Mouse (Mus musculus) cerebellum, adult 2 months (tissue): ENCODE results near the gene BC048562. TPM values are rescaled to one million over a fixed set of nuclear protein-coding genes. Genes with fewer than 3 reads are reported as not detected.

Experiments
- DNase-seq, 2 experiments: peaks; one replicate each; pipeline ENCODE4 v3.0.0; 2021
- H3K27ac ChIP-seq: fragments of 200-500 bp; 2 replicates; pipeline ENCODE4 v1.5.1; 2012; ENCODE audit warnings: low read length, control low read depth, inconsistent platforms; ENCODE audit not compliant: insufficient read depth
- H3K27me3 ChIP-seq: fragments of 200-500 bp; 2 replicates; pipeline ENCODE4 v1.6.1; 2012; ENCODE audit warnings: inconsistent platforms, mild to moderate bottlenecking, low read length, moderate library complexity; ENCODE audit not compliant: control insufficient read depth, insufficient read depth
- H3K4me1 ChIP-seq: fragments of 200-500 bp; 2 replicates; pipeline ENCODE4 v1.6.1; 2011; ENCODE audit warnings: low read length; ENCODE audit not compliant: control insufficient read depth, insufficient read depth
- H3K4me3 ChIP-seq: fragments of 200-500 bp; replicated peaks from 2 replicates; pipeline ENCODE3; 2011; ENCODE audit warnings: mild to moderate bottlenecking, low read depth, low read length, control low read depth; ENCODE audit not compliant: insufficient read depth
- CTCF ChIP-seq: fragments of 200-500 bp; IDR thresholded peaks from 2 replicates; pipeline ENCODE4 v1.5.1; 2011; ENCODE audit warnings: low read depth, mild to moderate bottlenecking, control low read depth, low read length, moderate library complexity, borderline replicate concordance; ENCODE audit not compliant: insufficient read depth
- POLR2A ChIP-seq: fragments of 200-500 bp; IDR thresholded peaks from 2 replicates; pipeline ENCODE4 v1.6.1; 2011; ENCODE audit warnings: low read length, control low read depth, borderline replicate concordance; ENCODE audit not compliant: insufficient read depth
- WGBS: fragments of 180-500 bp; shearing (Covaris S2); methylation state at CpG from one replicate; pipeline ENCODE4 v1.1.7; 2018; 5-methylcytosine and 5-hydroxymethylcytosine counted together
- polyA plus RNA-seq: library from polyadenylated mRNA; depleted of rRNA; stranded (reverse); fragments of >200 nt; gene quantifications from 2 replicates; pipeline ENCODE4 v1.2.3, GENCODE M21; 2012

BC048562 gene
- polyA plus RNA-seq, 1 experiment, result not detected

DNA sequence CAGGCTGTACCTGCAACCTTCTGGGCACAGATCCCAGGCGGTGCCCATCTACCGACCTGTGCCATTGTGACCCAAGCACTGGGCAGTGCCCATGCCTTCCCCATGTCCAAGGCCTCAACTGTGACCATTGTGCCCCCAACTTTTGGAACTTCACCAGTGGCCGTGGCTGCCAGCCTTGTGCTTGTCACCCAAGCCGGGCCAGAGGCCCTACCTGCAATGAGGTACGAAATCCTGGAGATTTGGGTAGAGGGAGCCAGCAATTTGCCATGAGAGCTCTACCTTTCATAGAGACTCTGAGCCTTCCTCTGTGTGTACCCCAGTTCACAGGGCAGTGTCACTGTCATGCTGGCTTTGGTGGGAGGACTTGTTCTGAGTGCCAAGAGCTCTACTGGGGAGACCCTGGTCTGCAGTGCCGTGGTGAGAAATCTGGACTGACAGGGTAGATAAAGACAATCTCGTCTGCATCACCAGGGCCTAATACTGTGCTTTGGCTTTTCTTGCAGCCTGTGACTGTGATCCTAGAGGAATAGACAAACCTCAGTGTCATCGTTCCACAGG is 50.8 kb downstream of the BC048562 start:
- H3K27ac ChIP-seq, result no peak overlapping the region
- H3K4me3 ChIP-seq, result no peak overlapping the region
- WGBS, result 90% methylated on average over 8 of the region's 8 CpGs
- peaks cover 10% of the 10 kb centered on the region for H3K4me1 ChIP-seq
- H3K27me3 ChIP-seq, result no peaks in the 10 kb centered on the region
- TF ChIP-seq CTCF, result no peak
- TF ChIP-seq POLR2A, result no peak
- no peak for DNase-seq

DNA sequence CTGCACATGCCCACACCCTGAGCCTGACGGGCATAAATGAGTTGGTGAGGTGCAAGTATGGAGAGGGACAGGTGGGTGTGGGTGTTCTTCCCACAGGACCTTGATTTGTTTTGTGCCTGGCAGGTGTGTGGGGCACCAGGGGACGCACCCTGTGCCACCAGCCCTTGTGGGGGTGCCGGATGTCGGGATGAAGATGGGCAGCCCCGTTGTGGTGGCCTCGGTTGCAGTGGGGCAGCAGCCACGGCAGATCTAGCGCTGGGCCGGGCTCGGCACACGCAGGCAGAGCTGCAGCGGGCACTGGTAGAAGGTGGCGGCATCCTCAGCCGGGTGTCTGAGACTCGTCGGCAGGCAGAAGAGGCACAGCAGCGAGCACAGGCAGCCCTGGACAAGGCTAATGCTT is 52.1 kb downstream of the BC048562 start:
- Histone ChIP-seq H3K4me1 (peaks cover 16% of the 10 kb centered on the region), H3K27ac (no peak overlapping the region), H3K4me3 (no peak overlapping the region), H3K27me3 (no peaks in the 10 kb centered on the region)
- no peak for DNase-seq
- TF ChIP-seq POLR2A (no peak), CTCF (no peak)
- 90% methylated on average over 17 of the region's 17 CpGs for WGBS

DNA sequence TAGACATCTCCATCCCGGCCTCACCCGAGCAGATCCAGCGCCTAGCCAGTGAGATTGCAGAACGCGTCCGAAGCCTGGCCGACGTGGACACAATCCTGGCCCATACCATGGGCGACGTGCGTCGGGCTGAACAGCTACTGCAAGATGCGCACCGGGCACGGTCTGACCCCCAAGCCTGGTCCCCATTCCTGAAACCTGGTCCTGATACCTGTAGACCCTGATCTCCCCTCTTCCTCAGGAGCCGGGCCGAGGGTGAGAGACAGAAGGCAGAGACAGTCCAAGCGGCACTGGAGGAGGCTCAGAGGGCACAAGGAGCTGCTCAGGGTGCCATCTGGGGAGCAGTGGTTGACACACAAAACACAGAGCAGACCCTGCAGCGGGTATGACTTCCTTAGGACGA is 52.9 kb downstream of the BC048562 start:
- Histone ChIP-seq H3K4me3 (no peak overlapping the region), H3K27ac (peak overlapping the region; percentile 88; the same call in 1 of the 2 replicates), H3K4me1 (peaks cover 16% of the 10 kb centered on the region), H3K27me3 (no peaks in the 10 kb centered on the region)
- no peak for TF ChIP-seq POLR2A
- no peak for TF ChIP-seq CTCF
- 93% methylated on average over 20 of the region's 20 CpGs for WGBS
- DNase-seq, result no peak

DNA sequence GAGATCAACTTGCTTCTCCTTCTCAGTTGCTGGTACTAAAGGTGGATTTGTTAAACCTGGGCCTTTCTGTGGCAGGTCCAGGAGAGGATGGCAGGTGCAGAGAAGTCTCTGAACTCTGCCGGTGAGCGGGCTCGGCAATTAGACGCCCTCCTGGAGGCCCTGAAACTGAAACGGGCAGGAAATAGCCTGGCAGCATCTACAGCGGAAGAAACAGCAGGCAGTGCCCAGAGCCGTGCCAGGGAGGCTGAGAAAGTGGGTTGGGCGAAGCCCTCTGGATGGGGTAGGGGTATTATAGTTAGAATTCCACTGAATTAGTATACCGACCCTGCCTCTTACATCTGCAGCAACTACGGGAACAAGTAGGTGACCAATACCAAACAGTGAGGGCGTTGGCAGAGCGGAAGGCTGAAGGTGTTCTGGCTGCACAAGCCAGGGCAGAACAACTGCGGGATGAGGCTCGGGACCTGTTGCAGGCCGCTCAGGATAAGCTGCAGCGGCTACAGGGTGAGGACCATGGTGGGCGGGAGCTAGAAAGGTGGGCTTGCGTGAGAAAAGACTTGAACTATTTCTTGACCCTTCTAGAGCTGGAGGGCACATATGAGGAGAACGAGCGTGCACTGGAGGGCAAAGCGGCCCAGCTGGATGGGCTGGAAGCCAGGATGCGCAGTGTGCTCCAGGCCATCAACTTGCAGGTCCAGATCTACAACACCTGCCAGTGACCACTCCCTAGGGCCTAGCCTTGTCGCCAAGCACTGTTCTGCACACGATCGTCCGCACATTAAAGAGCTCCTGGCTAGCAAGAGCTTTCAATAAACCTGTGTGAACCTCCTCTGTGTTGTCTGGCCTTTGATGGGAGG is 53.6 kb downstream of the BC048562 start:
- WGBS, result 24% methylated on average over 26 of the region's 26 CpGs
- peak in 1 of 2 experiments; percentile 37 for DNase-seq
- TF ChIP-seq CTCF (no peak), POLR2A (no peak)
- Histone ChIP-seq H3K4me1 (peaks cover 16% of the 10 kb centered on the region), H3K4me3 (peak overlapping the region; percentile 77), H3K27ac (peak overlapping the region; percentile 88), H3K27me3 (no peaks in the 10 kb centered on the region)

DNA sequence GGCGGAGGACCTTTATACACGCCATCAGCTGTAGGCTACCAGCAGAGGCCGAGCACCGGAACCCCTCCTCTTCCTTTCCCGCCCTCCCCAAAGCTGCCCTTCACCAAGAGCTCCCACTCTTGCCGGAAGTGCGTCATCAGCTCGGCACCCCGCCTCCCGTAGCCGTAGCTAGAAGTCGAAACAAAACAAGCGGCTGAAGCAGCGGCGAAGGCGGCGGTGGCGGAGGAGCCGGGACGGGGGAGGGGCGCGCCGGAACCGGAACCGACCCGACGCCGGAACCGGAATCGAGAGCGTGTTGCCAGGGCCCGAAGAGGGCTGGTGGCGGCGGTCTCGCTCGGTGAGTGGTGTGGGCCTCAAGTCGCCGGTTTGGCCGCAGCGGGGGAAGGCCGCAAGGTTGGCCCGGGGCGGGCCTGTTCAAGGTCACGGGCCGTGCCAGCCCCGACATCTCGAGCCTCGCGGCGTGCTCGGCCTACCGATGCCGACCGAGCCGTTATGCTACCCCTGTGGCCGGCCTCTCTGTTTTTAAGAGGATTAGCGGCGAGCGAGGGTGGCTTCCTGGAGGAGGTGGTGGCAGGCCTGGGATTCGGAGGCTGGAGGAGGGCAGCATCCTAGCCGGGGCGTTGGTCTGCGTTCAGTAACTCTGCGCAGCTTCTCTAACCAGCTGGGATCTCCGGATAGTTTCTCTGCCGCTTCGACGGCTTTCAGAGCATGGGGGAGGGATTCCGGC is 54.4 kb downstream of the BC048562 start, which contains the start of gene Usp19:
Gene Usp19, plus strand, starts transcription at position 44 of the 727 bp plus-strand sequence.
- peak within 1 kb of the TSS; percentile 91 for H3K27ac ChIP-seq
- H3K27me3 ChIP-seq, result no peaks in the 10 kb centered on the region
- DNase-seq, result peak; percentile 96 to 98
- no peak for TF ChIP-seq CTCF
- peak; percentile 81; the same call in 1 of the 2 replicates for TF ChIP-seq POLR2A
- under 1% methylated on average over 69 of the region's 69 CpGs for WGBS
- peak within 1 kb of the TSS; percentile 77 for H3K4me3 ChIP-seq
- peaks cover 16% of the 10 kb centered on the region for H3K4me1 ChIP-seq

DNA sequence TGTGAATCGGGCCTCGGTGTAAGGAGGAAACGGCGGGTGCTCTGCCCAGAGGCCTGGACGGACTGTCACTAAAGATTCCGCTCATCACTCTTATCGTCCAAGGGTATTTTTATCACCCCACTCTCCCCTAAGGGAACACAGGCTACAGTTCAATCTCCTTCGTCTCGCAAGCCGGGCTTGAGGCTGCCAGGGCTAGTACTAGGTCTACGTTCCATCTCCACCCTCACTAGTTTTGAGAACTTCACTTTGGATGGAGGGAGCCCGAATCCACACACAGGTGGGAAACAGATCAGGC is 55.0 kb downstream of the BC048562 start:
- Histone ChIP-seq H3K4me3 (peak overlapping the region; percentile 77), H3K27ac (peak overlapping the region; percentile 91), H3K4me1 (peaks cover 16% of the 10 kb centered on the region), H3K27me3 (no peaks in the 10 kb centered on the region)
- TF ChIP-seq POLR2A (no peak), CTCF (no peak)
- 4% methylated on average over 12 of the region's 12 CpGs for WGBS
- DNase-seq, result no peak

DNA sequence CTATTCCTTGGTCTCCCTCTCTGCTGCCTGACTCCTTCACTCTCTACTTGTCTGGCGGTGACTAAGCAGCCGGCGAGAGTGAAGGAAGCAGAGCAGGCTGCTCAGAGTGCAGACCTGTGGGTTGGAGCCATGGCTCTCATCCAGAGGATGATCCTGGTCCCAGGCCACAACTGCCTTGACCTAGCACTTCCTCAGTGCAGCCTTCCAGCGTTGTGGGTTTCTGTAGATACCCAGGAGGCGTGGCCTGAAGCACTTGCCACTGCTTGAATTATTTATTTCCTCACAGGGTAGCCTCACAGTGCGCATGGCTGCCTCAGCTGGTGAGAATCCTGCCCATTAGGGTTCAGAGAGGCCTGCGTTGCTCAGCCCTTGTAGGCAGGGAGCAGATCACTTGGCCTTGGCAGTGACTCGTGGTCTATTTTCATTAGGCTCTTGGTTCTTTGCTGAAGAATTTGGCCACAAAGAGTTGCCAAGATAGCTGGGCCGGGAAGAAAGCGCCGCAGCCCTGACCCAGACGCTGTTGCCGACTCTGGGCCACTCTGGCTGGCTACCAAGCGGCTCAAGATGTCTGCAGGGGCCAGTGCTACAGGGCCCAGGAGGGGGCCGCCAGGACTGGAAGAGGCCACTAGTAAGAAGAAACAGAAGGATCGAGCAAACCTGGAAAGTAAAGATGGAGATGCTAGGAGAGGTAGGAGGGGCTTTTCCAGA is 55.9 kb downstream of the BC048562 start:
- 27% methylated on average over 16 of the region's 16 CpGs for WGBS
- TF ChIP-seq CTCF (no peak), POLR2A (no peak)
- no peak overlapping the region for H3K27ac ChIP-seq
- DNase-seq, result peak in 1 of 2 experiments; percentile 34
- H3K4me3 ChIP-seq, result peak overlapping the region; percentile 77
- no peaks in the 10 kb centered on the region for H3K27me3 ChIP-seq
- H3K4me1 ChIP-seq, result peaks cover 16% of the 10 kb centered on the region
